Mouse (Mus musculus): ENCODE results near the gene Crybg3. TPM values are rescaled to one million over a fixed set of nuclear protein-coding genes. Genes with fewer than 3 reads are reported as not detected.
A peak's percentile ranks its signal among the peaks of the same experiment; 100 is the strongest.

Crybg3 gene
- polyA plus RNA-seq, 1 experiment from 2014 or later, result 7.6 TPM

DNA sequence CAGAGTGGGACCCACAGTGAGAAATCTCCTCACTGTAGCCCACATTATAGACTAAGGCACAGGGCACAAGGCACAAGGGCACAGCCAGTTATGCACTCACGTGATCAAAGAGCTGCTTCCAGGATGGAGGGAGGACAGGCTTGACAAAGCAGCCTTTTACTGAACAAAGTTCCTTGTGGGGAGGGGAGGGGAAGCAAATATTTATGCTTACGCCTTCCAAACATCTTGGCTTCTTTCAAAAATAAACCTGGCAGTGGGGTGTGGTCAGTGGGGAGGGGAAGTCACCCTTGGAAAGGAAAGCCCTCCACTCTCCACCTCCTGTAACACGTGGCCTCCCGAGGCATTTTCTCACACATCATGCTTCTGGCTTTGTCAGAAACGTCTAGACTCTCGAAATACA lies 14.5 kb downstream of the Crybg3 start:
- Histone ChIP-seq H3K4me3 (ENCODE audit: low read length) (no peak overlapping the region), H3K9ac (replicated peaks; ENCODE audit: low read length) (no peak overlapping the region), H3K4me2 (replicated peaks; ENCODE audit: low read depth, low read length) (no peak overlapping the region), H3K4me1 (ENCODE audit: insufficient read depth, low read length) (peaks cover 17% of the 10 kb centered on the region; the same call in 1 of the 2 replicates), H3K36me3 (ENCODE audit: insufficient read depth, low read length) (no peaks in the 10 kb centered on the region), H3K27ac (ENCODE audit: low read length) (no peak overlapping the region), H3K9me3 (ENCODE audit: low read length) (no peaks in the 10 kb centered on the region), H3K27me3 (ENCODE audit: insufficient read depth, low read length) (no peaks in the 10 kb centered on the region)
- WGBS, result 27% methylated on average over 6 of the region's 6 CpGs
- ATAC-seq (ENCODE audit: low FRiP score, low TSS enrichment), result peak; percentile 84

DNA sequence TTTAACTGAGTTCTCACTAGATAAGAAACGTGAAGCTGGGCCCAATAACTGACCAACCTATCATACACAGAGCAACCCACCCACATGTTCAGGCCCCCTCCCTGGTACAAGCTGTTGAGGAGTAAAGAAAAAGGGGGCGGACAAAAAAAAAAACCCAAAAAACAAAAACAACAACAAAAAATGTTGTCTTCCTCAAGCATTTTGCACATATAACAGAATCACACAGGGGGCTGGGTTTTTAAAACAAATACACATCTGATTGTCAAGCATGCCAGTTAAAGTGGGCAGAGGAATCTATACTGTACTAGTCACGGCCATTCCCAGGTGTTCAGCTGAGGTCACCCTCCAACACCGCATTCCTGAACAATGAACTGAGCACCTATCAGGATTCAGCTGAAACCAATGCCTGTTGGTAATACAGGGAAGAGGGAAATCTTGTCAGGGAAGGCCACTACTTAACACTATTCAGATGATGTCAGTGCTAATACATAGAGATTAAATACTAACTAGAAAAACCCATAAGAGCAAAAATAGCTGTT lies 15.0 kb downstream of the Crybg3 start:
- peak; percentile 57 for ATAC-seq (ENCODE audit: low FRiP score, low TSS enrichment)
- Histone ChIP-seq H3K4me3 (ENCODE audit: low read length) (no peak overlapping the region), H3K27ac (ENCODE audit: low read length) (no peak overlapping the region), H3K9me3 (ENCODE audit: low read length) (no peaks in the 10 kb centered on the region), H3K4me1 (ENCODE audit: insufficient read depth, low read length) (peaks cover 17% of the 10 kb centered on the region; the same call in 1 of the 2 replicates), H3K27me3 (ENCODE audit: insufficient read depth, low read length) (no peaks in the 10 kb centered on the region), H3K9ac (replicated peaks; ENCODE audit: low read length) (no peak overlapping the region), H3K4me2 (replicated peaks; ENCODE audit: low read depth, low read length) (no peak overlapping the region), H3K36me3 (ENCODE audit: insufficient read depth, low read length) (no peaks in the 10 kb centered on the region)
- WGBS, result 74% methylated on average over 4 of the region's 4 CpGs

DNA sequence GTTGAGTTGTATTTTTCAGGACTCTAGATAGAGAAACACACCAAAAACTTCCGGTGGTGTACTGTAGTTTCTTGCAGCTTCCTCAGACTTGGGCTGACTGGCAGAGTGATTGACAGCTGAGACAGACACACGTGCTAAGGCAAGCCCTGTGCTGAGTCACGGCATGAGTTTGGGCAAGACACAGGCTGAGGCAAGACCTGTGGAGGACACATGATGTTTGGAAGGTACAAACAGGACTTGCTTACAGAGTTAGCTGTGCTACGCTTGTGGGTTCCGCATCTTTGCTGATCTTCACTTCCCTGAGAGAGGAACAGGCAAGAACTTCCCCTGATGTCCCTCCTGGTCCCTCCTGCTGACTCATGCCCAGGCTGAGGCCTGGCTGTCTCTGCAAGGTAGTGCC lies 17.3 kb downstream of the Crybg3 start:
- Histone ChIP-seq H3K4me3 (ENCODE audit: low read length) (no peak overlapping the region), H3K27ac (ENCODE audit: low read length) (no peak overlapping the region), H3K9me3 (ENCODE audit: low read length) (no peaks in the 10 kb centered on the region), H3K9ac (replicated peaks; ENCODE audit: low read length) (no peak overlapping the region), H3K4me1 (ENCODE audit: insufficient read depth, low read length) (peaks cover 17% of the 10 kb centered on the region; the same call in 1 of the 2 replicates), H3K36me3 (ENCODE audit: insufficient read depth, low read length) (no peaks in the 10 kb centered on the region), H3K27me3 (ENCODE audit: insufficient read depth, low read length) (no peaks in the 10 kb centered on the region), H3K4me2 (replicated peaks; ENCODE audit: low read depth, low read length) (no peak overlapping the region)
- WGBS, result 86% methylated on average over 5 of the region's 5 CpGs
- ATAC-seq (ENCODE audit: low FRiP score, low TSS enrichment), result no peak

DNA sequence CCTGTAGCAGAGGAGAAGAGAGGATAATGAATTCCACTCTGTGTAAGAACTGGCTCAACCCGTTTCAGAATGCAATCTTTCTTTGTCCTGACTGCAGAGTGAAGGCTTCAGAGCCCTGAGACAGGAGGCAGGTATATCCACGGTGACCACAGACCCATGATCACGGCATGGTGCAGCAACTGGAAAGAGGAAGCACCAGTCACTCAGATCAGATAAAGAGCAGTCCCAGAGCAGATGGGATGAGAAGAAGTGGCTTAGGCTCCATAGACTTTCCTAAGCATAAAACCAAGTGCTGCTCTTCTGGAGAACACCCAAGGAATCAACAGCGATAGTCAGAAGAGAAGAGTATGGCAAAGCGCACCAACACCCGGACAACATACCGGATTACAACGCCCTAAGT lies 21.5 kb downstream of the Crybg3 start:
- no peak for ATAC-seq (ENCODE audit: low FRiP score, low TSS enrichment)
- Histone ChIP-seq H3K9ac (replicated peaks; ENCODE audit: low read length) (no peak overlapping the region), H3K27me3 (ENCODE audit: insufficient read depth, low read length) (no peaks in the 10 kb centered on the region), H3K4me2 (replicated peaks; ENCODE audit: low read depth, low read length) (no peak overlapping the region), H3K4me3 (ENCODE audit: low read length) (no peak overlapping the region), H3K36me3 (ENCODE audit: insufficient read depth, low read length) (no peaks in the 10 kb centered on the region), H3K4me1 (ENCODE audit: insufficient read depth, low read length) (no peaks in the 10 kb centered on the region), H3K27ac (ENCODE audit: low read length) (no peak overlapping the region), H3K9me3 (ENCODE audit: low read length) (no peaks in the 10 kb centered on the region)
- 85% methylated on average over 8 of the region's 8 CpGs for WGBS

DNA sequence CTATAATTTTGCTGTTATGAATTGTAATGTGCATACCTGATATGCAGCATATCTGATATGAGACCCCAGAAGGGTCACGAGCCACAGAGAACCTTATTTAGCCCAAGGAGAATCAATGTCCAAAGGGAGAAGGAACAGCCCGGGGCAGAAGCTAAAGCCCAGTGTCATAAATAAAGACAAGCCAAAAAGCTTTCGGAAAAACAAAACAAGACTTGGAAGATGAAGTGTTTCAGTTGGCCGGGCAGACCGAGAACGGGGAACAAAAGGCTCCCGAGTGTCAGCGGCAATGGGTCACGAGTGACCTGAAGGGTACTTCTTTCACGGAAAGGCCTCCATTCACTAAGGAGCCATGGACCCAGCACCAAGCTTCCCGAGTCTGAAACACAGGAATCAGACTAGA lies 26.8 kb downstream of the Crybg3 start:
- H3K27me3 ChIP-seq (ENCODE audit: insufficient read depth, low read length), result no peaks in the 10 kb centered on the region
- no peaks in the 10 kb centered on the region for H3K36me3 ChIP-seq (ENCODE audit: insufficient read depth, low read length)
- no peak for ATAC-seq (ENCODE audit: low FRiP score, low TSS enrichment)
- 46% methylated on average over 11 of the region's 11 CpGs for whole genome bisulfite sequencing
- H3K9ac ChIP-seq (replicated peaks; ENCODE audit: low read length), result no peak overlapping the region
- peaks cover 6% of the 10 kb centered on the region; the same call in 1 of the 2 replicates for H3K4me1 ChIP-seq (ENCODE audit: insufficient read depth, low read length)
- H3K4me3 ChIP-seq (ENCODE audit: low read length), result no peak overlapping the region
- H3K27ac ChIP-seq (ENCODE audit: low read length), result no peak overlapping the region
- H3K9me3 ChIP-seq (ENCODE audit: low read length), result no peaks in the 10 kb centered on the region
- H3K4me2 ChIP-seq (replicated peaks; ENCODE audit: low read depth, low read length), result no peak overlapping the region

DNA sequence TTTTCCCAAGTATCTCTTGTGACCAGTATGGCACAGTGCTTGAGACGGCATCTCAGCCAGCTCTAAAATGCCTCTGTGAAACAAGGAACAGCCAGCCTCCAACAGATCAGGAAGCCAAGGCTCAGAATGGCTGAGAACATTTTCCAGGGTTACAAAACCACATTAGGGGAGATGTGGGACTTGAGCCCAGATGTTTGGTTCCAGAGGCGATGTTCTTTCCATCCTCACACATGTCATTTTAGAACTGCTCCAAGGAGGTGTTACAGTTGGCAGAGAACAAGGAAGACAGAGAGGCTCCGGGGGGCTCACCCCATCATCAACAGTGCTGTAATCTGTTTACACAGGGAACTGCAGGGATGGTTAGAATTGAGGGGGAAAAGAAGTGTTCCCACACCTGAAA lies 28.1 kb downstream of the Crybg3 start:
- Histone ChIP-seq H3K4me2 (replicated peaks; ENCODE audit: low read depth, low read length) (no peak overlapping the region), H3K9me3 (ENCODE audit: low read length) (no peaks in the 10 kb centered on the region), H3K4me1 (ENCODE audit: insufficient read depth, low read length) (peaks cover 6% of the 10 kb centered on the region), H3K4me3 (ENCODE audit: low read length) (no peak overlapping the region), H3K27me3 (ENCODE audit: insufficient read depth, low read length) (no peaks in the 10 kb centered on the region), H3K36me3 (ENCODE audit: insufficient read depth, low read length) (no peaks in the 10 kb centered on the region), H3K9ac (replicated peaks; ENCODE audit: low read length) (no peak overlapping the region), H3K27ac (ENCODE audit: low read length) (no peak overlapping the region)
- ATAC-seq (ENCODE audit: low FRiP score, low TSS enrichment), result no peak
- WGBS, result 90% methylated on average over 3 of the region's 3 CpGs

DNA sequence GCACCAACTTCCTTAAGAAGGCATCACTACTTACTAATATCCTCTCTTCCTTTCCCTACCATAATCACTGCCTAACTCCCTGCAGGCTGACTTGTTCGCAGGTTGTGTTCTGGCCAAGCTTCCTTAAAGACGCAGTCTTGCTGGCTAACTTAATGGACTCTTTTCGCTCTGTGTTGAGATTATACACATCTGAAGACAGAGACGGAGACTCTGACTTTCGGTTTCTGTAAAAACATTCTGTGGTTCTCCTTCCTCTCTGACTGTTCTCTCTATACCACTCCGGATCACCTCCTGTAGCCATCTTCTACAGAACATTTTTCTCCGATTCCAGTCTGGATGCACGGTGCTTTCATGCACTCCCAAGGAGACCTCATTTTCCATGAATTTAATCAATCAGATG lies 30.0 kb downstream of the Crybg3 start:
- Histone ChIP-seq H3K9ac (replicated peaks; ENCODE audit: low read length) (no peak overlapping the region), H3K4me1 (ENCODE audit: insufficient read depth, low read length) (peaks cover 11% of the 10 kb centered on the region), H3K4me2 (replicated peaks; ENCODE audit: low read depth, low read length) (no peak overlapping the region), H3K36me3 (ENCODE audit: insufficient read depth, low read length) (no peaks in the 10 kb centered on the region), H3K4me3 (ENCODE audit: low read length) (no peak overlapping the region), H3K27ac (ENCODE audit: low read length) (no peak overlapping the region), H3K9me3 (ENCODE audit: low read length) (no peaks in the 10 kb centered on the region), H3K27me3 (ENCODE audit: insufficient read depth, low read length) (no peaks in the 10 kb centered on the region)
- no peak for ATAC-seq (ENCODE audit: low FRiP score, low TSS enrichment)
- 95% methylated on average over 8 of the region's 8 CpGs for WGBS

DNA sequence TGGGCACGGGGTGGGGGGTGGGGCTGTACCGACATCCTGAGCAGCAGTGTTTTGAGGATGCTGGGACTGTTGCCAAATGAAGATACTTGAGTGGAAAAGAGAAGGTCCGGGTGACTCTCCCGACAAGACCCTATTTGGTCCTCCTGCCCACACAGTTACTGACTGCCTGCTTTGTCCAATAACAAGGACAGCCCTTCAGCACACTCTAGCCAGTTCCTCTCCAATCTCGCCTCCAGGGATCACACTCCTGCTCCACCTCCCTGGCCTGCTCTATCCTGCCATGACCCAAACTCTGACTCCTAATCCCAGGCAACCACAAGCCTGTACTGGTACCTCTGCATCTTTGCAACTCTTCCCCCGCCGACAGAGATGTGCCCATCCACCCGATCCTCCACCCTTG lies 30.9 kb downstream of the Crybg3 start:
- Histone ChIP-seq H3K9ac (replicated peaks; ENCODE audit: low read length) (no peak overlapping the region), H3K36me3 (ENCODE audit: insufficient read depth, low read length) (peaks cover 5% of the 10 kb centered on the region; the same call in 1 of the 2 replicates), H3K4me1 (ENCODE audit: insufficient read depth, low read length) (peaks cover 13% of the 10 kb centered on the region), H3K9me3 (ENCODE audit: low read length) (no peaks in the 10 kb centered on the region), H3K4me3 (ENCODE audit: low read length) (no peak overlapping the region), H3K27ac (ENCODE audit: low read length) (no peak overlapping the region), H3K4me2 (replicated peaks; ENCODE audit: low read depth, low read length) (no peak overlapping the region), H3K27me3 (ENCODE audit: insufficient read depth, low read length) (no peaks in the 10 kb centered on the region)
- ATAC-seq (ENCODE audit: low FRiP score, low TSS enrichment), result no peak
- 77% methylated on average over 8 of the region's 8 CpGs for WGBS

DNA sequence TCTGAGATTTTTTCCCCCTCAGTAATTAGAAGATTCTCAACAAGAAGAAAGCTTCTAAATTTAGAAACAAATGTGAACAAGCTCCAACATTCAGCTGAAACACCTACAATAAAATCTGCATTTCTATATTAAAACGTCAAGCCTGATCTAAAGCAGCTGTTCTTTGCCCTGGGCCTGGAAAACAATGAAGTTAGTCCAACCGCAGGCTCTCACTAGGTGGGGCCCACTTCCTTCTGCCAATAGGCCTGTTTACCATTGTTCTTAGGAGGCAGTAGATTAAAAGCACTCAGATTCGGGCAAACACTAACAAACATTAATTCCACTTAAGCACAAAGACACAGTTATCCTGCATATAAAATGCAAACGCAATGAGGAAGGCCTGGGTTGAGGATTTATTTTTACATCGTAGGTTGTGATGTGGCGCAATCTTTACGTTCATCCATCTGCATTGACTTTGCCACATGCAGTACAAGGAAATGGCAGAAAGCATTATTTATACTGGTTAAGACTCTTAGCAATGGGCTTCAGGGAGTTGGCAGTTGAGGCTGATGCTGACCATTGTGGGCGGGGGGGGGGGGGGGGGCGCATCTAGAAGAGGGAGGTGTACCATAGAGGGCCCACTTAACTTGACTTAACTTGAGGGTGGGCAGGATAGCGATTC lies 32.9 kb downstream of the Crybg3 start:
- Histone ChIP-seq H3K36me3 (ENCODE audit: insufficient read depth, low read length) (peaks cover 5% of the 10 kb centered on the region; the same call in 1 of the 2 replicates), H3K9ac (replicated peaks; ENCODE audit: low read length) (no peak overlapping the region), H3K4me1 (ENCODE audit: insufficient read depth, low read length) (peaks cover 7% of the 10 kb centered on the region), H3K9me3 (ENCODE audit: low read length) (no peaks in the 10 kb centered on the region), H3K27me3 (ENCODE audit: insufficient read depth, low read length) (no peaks in the 10 kb centered on the region), H3K4me2 (replicated peaks; ENCODE audit: low read depth, low read length) (no peak overlapping the region), H3K4me3 (ENCODE audit: low read length) (no peak overlapping the region), H3K27ac (ENCODE audit: low read length) (peak overlapping the region; percentile 36)
- 55% methylated on average over 9 of the region's 10 CpGs for WGBS
- peak; percentile 47; the same call in 1 of the 2 replicates for ATAC-seq (ENCODE audit: low FRiP score, low TSS enrichment)

DNA sequence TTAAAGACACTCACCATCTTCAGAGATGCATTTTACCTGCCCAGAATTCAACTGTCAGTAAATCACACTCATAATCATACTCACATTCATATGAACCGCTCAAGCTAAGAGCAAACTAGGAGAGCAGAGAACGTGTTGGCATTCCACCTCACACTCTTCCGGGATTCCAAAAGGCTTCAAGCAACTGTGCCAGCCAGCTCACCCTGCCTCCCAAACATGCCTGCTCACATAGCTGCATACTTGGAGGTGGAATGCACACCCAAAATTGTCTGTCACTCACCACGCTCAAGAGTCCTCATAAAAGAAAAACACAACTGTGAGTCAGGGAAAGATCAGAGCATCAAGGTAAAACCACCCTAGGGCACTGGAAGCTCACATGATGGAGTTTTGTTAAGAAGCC lies 34.3 kb downstream of the Crybg3 start:
- H3K9me3 ChIP-seq (ENCODE audit: low read length), result no peaks in the 10 kb centered on the region
- 0 out of 2 replicates have a peak overlapping the region, but pooled peaks have one; percentile 25 for H3K27ac ChIP-seq (ENCODE audit: low read length)
- 88% methylated on average over 4 of the region's 4 CpGs for WGBS
- H3K4me2 ChIP-seq (replicated peaks; ENCODE audit: low read depth, low read length), result no peak overlapping the region
- H3K27me3 ChIP-seq (ENCODE audit: insufficient read depth, low read length), result no peaks in the 10 kb centered on the region
- H3K36me3 ChIP-seq (ENCODE audit: insufficient read depth, low read length), result peaks cover 5% of the 10 kb centered on the region; the same call in 1 of the 2 replicates
- H3K9ac ChIP-seq (replicated peaks; ENCODE audit: low read length), result no peak overlapping the region
- H3K4me3 ChIP-seq (ENCODE audit: low read length), result no peak overlapping the region
- ATAC-seq (ENCODE audit: low FRiP score, low TSS enrichment), result no peak
- H3K4me1 ChIP-seq (ENCODE audit: insufficient read depth, low read length), result peaks cover 7% of the 10 kb centered on the region
